Mouse (Mus musculus) left cerebral cortex, postnatal 4 days (tissue): ENCODE results near the gene Galns. TPM values are rescaled to one million over a fixed set of nuclear protein-coding genes. Genes with fewer than 3 reads are reported as not detected.

ENCODE experiments used
- DNase-seq: peaks from one replicate; pipeline ENCODE4 v3.0.0-alpha.2; 2022
- intact Hi-C: fragments of 180-260 bp; cut with DNase I; formaldehyde crosslinking; loops from one replicate; pipeline ENCODE4 v1.15.1; 2025
- total RNA-seq, 2 experiments: library from RNA; stranded (reverse); gene quantifications; 2 replicates each; pipeline ENCODE4 v1.2.3; 2021

The Galns gene
- total RNA-seq, 2 experiments from 2014 or later: 10.3 to 10.7 TPM

- no peak for DNase-seq
Observed at GRCm38 (mm10) chr8:122569996-122570395, 41.3 kb downstream of the Galns start.

GRCm38 (mm10) chr8:122569329-122569728, 41.9 kb downstream of the Galns start:
- intact Hi-C loops: no loop called here
- DNase-seq: no peak

More at GRCm38 (mm10) chr8:122569996-122570395, 41.3 kb downstream of the Galns start:
- intact Hi-C loops: no loop called here

- DNase-seq: no peak
- intact Hi-C loops: no loop called here
Observed at GRCm38 (mm10) chr8:122568881-122569309, 42.4 kb downstream of the Galns start.

DNA sequence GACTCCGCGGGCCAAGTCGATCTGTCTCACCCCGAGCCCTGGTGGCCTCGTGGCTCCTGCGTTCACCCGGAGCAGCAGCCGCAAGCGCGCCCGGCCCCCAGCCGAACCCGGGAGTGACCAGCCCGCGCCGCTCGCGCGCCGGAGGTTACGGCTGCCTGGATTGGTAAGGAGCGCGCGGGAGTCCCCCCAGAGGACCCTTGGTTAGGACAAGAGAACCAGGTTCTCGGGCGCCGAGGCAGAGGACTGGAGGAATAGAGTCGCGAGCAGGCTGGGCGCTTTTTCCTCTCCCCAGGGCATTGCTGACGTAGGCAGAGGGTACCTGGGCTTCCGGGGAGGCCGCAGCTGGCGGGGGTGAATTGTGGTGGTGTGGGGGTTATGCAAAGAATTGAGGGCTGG, 43.2 kb downstream of the Galns start:
- DNase-seq: no peak
- intact Hi-C loops: no loop called here

DNA sequence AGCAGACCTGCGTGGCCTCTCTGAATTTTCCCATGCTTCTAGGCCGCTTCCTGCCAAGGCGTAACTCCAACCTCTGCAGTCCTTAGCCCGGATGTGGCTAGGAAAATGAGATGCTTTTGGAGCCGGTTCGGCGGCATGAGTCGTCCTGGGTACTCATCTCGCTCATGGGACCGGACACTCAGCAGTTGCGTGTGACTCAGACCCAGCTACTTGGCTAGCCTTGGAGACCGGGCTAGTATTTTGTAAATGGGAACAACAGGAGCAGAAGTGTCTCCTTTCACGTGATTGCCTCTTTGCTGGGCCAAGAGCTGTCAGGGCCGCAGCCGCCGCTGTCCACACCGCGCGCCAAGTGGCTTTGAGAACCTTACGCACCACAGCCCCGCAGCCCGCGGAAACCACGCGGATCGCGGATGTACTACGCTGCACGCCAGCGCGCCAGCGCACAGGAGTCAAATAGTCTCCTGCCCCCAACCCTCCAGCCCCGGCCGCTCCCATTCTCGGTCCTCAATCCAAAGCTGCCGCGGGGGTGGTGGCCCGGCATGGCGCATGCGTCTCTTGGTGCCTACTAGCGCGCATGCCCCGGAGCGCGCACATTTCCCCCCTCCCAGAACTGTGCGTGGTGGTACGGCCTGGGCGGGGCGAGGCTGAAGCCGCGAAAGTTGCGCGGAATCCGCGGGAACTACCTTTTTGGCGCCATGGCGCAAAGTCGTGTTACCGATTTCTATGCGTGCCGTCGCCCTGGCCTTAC, 43.7 kb downstream of the Galns start, which contains the start of gene Cdt1:
Gene Cdt1 (plus strand): TSS at position 655 of the 748 bp plus-strand sequence.
- DNase-seq: peak; percentile 98
- intact Hi-C loops: no loop called here

- intact Hi-C loops: no loop called here
- peak; percentile 71 for DNase-seq
Observed at GRCm38 (mm10) chr8:122566766-122567165, 44.5 kb downstream of the Galns start.

- intact Hi-C loops: no loop called here
- no peak for DNase-seq
Observed at GRCm38 (mm10) chr8:122564363-122565352, 46.6 kb downstream of the Galns start.

- no peak for DNase-seq
- intact Hi-C loops: no loop called here
Observed at GRCm38 (mm10) chr8:122561199-122561598, 50.1 kb downstream of the Galns start.

- intact Hi-C loops: no loop called here
- peak; percentile 66 for DNase-seq
Observed at GRCm38 (mm10) chr8:122558671-122559349, 52.5 kb downstream of the Galns start.

GRCm38 (mm10) chr8:122557248-122558038, 53.8 kb downstream of the Galns start:
- intact Hi-C loops: no loop called here
- DNase-seq: no peak

DNA sequence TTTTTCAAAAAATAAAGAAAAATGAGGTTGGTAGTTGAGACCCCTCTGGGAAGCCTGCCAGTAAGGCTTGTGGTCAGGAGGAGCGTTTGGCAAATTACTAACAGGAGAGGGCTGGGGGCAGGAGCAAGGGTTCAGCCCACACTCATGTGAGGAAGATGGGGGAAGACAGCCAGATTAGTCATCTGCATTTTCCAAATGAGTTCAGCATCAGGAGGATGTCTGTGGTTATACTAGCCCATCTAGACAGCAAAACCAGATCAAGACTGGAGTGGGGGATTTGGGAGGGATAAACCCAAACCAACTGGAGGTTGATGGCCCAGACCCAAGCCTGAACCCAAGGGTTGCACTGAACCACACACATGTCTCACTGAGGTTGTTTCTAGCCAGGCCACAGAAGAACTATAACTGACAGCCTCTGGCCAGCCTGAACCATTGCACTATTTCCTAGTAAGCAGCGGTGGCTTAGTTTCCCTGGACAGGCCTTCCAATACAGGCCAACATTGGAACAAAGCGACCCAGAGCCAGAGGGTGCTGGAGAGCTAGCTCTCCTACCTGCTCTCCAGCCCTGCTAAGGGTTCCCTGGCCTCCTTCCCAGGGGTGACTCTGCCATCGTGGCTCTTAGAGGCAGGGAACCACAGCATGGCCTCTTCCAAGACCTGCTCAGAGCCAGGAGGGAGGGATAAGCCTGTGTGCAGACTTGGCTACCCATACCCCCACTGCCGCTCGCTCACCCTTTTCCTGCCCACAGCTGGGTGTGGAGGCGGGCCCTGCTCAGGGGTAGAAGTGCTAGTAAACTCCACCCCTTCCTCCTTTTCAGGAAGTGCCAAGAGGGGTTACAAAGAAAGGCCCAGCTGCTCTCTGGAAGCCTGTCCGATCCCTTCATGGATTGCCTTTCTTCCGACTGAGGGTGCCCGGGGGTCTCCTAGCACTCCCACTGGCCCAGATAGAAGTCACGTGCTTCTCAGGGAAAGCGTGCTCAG, 54.9 kb downstream of the Galns start:
- DNase-seq: no peak
- intact Hi-C loops: no loop called here

- peak; percentile 59 for DNase-seq
- intact Hi-C loops: loop anchor here (5.0 kb wide), 1 partner anchor 52 kb away; no protein-coding TSS in a partner anchor
Observed at GRCm38 (mm10) chr8:122554786-122555185, 56.5 kb downstream of the Galns start.

DNA sequence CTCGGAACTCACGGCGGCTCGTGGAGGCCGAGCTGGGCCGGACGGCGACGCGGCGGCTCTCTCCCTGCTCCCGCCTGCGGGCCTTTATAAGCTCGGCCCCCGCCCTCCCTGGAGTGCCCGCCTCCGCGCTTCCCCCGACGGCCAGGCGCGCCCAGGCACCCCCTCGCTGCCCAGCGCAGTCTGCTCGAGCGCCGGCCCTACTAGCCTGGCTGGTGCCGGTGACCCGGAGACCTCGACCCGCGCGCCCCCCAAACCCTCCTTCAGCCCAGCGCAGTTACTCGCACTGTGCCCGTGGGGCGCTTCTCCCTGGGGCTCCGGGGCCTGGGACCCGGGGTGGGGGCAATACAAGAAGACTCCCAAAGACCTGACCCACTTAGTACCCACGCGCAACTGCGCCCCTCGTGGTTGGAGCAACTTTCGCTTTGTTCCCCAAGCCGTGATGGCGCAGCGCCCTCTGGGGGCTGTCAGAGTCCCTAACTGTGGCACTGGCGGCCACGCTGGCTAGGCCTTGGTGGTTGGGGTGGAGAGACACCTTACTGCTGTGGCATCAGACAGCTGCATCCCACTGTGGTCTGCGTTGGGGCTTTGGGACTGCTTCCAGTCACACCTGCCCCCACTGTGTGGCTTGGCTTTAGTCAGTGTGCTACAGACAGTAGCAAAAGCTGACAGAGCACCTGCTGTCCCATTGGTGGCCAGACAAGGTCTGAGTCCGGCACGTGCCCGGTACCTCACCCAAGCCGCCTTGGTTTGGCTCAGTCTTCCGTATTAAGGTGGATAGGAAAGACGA, 59.8 kb downstream of the Galns start, which contains the start of gene Piezo1:
Gene Piezo1 (minus strand): TSS at position 65 of the 787 bp plus-strand sequence.
- peak; percentile 84 for DNase-seq
- intact Hi-C loops: loop anchor here (5.0 kb wide), 1 partner anchor 49 kb away; no protein-coding TSS in a partner anchor

GRCm38 (mm10) chr8:122550995-122551264, 60.3 kb downstream of the Galns start:
- DNase-seq: no peak
- intact Hi-C loops: loop anchor here (5.0 kb wide), 1 partner anchor 49 kb away; no protein-coding TSS in a partner anchor

DNA sequence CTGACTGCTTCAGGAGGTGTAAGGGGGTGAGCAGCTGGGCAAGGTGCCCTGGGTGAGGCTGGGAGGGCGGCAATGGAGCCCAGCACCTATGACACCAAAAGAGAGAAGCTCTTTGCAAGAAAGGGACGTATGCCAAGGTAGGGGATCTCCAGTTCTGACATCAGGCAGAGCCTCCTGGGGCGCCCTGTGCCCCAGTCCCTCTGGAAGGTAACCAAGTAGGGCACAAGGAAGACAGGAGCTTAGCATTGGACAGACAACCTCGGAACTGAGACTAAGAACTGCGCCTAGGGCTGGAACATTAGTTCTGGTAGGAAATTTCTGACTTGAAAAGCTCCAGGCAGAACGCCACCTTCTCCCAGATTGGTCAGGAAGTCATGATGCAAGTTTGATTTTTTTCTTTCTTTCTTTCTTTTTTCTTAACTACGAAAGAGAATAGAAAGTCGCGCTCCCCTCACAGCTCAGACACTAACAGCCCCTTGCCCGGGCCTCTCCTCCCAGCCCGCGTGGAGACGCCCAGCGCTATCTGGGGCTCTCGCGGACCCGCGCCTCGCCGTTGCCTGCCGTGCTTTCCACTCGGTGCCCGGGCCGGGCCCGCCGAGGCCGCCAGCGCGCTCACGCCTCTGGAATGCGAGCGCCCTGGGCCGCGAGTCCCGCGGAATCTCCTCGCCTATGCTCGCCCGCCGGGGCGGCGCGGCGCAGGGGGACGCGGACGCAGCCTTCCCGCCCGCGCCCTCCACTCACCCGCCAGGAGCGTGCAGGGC, 60.8 kb downstream of the Galns start:
- intact Hi-C loops: loop anchor here (5.0 kb wide), 1 partner anchor 48 kb away; no protein-coding TSS in a partner anchor

GRCm38 (mm10) chr8:122548891-122549439, 62.3 kb downstream of the Galns start:
- DNase-seq: no peak
- intact Hi-C loops: no loop called here

More for the DNA sequence above, 60.8 kb downstream of the Galns start:
- no peak for DNase-seq

DNA sequence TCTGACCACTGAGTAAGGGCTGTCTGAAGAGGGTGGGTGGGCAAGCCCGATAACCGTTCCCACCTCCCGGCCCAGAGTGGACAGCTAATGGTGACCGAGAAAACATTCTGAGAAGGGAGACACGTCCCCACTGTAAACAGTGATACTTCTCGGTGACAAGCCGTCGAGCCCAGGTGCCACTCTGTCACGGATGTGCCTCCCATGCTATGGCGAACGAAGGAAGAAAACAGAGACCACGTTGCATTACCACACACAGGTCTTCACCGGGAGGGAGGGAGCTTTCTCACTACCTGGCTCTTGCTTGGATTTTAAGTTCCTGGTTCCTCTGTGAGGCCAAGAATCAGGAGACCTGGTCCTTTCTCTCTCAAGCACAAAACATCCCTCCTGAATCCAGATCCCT, 62.9 kb downstream of the Galns start:
- intact Hi-C loops: no loop called here
- no peak for DNase-seq
